Mouse (Mus musculus): ENCODE results near the gene Lhfpl2. TPM values are rescaled to one million over a fixed set of nuclear protein-coding genes. Genes with fewer than 3 reads are reported as not detected.

Gene Lhfpl2
- polyA plus RNA-seq, 1 experiment from 2014 or later = 75.2 TPM

DNA sequence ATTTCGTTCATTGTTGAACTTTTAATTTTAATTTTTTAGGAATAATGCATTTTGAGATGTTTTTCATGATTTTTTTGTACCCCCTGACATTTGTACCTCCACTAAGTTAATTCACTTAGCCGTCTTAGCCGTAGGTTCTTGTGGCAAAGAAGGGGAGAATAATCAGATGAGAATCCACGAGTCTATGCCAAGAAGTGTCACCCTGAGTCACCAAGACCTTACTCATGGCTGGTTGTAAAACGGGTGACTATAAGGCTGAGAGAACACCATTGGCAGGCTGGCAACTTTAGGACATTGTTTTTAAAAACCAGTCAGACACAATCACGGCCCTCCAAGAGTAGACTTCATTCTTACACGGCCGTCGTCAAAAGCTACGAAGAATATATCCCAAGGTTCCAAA lies 95.2 kb downstream of the Lhfpl2 start:
- Histone ChIP-seq H3K4me2 (no peak overlapping the region), H3K4me3 (no peak overlapping the region), H3K27me3 (no peaks in the 10 kb centered on the region), H3K9me3 (no peaks in the 10 kb centered on the region), H3K36me3 (no peaks in the 10 kb centered on the region), H3K27ac (no peak overlapping the region), H3K9ac (no peak overlapping the region), H3K4me1 (peaks cover 12% of the 10 kb centered on the region; the same call in 1 of the 2 replicates)
- no peak for ATAC-seq (ENCODE audit: insufficient number of reproducible peaks, low FRiP score, low TSS enrichment, low read depth)
- WGBS = 93% methylated on average over 10 of the region's 10 CpGs

DNA sequence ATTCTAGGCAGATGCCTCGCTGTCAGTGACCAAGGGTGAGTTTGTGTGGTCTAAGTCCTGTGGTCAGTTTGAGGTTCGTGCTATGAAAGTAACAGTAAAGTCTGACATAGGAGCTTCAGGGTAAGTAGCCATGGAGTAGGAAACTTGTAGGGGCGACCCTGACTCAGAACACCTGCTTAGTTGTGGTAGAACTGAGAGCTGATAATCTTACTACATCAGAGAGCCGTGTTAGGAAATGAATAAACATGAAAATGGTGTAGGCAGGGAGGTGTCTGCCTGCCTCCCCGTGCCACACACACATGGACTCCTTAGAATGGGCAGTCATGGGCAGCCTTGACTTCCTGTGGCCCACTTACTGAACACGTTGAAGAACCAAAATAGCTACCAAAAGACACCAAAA lies 96.1 kb downstream of the Lhfpl2 start:
- WGBS = 78% methylated on average over 6 of the region's 6 CpGs
- Histone ChIP-seq H3K27me3 (no peaks in the 10 kb centered on the region), H3K4me2 (no peak overlapping the region), H3K27ac (no peak overlapping the region), H3K36me3 (no peaks in the 10 kb centered on the region), H3K9ac (no peak overlapping the region), H3K9me3 (no peaks in the 10 kb centered on the region), H3K4me1 (peaks cover 11% of the 10 kb centered on the region; the same call in 1 of the 2 replicates), H3K4me3 (no peak overlapping the region)
- no peak for ATAC-seq (ENCODE audit: insufficient number of reproducible peaks, low FRiP score, low TSS enrichment, low read depth)

DNA sequence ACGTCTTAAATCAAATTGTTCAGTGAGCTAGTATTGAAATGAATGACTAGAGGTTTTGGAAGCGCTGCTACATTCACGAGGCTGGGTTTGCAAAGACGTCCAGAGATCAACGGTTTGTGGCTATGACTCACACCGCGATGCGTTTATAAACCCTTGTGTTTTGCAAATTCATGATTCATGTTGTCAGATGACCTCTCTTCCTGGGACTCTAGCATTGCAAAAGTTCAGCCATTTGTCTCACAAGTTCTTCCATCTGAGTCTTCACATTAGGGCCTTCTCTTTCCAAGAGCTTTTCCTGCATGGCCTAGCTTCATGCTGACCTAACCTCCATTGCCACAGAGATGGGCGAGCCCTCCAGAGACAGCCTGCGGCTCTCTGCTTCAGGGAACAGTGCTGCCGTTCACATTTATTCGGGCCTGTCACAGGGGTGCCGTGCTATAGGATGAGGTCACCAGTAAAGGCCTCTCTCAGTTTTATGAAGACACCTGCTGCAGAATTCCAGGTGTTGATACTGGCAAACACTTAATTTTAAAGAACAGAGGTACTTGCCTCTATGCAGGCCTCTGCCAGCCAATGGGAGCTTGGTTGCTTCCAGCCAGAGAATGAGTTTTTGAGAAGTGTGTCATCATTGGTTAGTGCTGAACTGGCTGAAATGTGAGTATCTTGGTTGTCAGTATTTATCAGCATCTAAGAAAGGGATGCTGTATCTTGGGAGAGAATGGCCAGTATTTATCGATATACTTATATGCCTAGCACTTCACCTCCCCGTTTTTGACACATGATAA lies 97.1 kb downstream of the Lhfpl2 start:
- no peak overlapping the region for H3K4me2 ChIP-seq
- no peaks in the 10 kb centered on the region for H3K36me3 ChIP-seq
- no peak overlapping the region for H3K9ac ChIP-seq
- H3K27ac ChIP-seq = no peak overlapping the region
- H3K9me3 ChIP-seq = no peaks in the 10 kb centered on the region
- 71% methylated on average over 15 of the region's 15 CpGs for WGBS
- ATAC-seq (ENCODE audit: insufficient number of reproducible peaks, low FRiP score, low TSS enrichment, low read depth) = no peak
- H3K4me1 ChIP-seq = peaks cover 21% of the 10 kb centered on the region
- H3K27me3 ChIP-seq = no peaks in the 10 kb centered on the region
- H3K4me3 ChIP-seq = no peak overlapping the region

DNA sequence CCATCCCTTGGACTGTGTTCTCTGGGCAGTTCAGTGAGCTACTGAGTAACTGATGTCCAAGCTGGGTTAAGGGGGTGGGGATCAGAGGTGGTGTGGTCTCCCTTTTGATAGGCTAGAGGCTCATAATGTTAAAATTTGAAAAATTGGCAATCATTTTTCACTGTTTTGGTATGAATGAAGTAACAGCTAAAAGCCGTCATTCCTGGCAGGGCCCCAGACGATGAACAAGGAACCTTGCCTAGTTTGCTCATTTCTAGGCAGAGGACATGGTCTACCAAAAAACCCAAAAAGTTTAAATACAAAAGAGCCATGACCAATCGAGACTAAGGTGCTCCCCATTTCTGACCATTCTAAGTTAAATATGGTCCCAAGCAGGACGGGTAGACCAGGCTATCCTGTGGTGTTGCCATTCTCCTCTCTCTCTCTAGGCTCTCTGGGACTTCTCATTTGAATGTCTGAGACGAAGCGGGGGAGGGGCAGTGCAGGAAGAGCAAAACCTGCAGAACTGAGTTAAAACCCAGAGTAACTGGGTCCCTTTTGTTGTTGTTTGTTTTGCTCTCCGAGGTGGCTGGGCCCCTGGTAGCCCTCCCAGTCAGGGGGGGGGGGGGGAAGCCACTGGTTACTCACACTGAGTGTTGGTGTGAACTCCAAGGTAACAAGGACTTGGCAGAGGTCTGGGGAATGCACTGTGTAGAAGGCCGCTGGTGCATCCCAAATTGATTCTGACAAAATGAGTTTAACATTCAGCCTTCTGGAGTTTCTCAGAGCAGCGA lies 98.2 kb downstream of the Lhfpl2 start:
- Histone ChIP-seq H3K9me3 (no peaks in the 10 kb centered on the region), H3K36me3 (no peaks in the 10 kb centered on the region), H3K27me3 (no peaks in the 10 kb centered on the region), H3K27ac (no peak overlapping the region), H3K4me1 (peaks cover 17% of the 10 kb centered on the region), H3K4me2 (no peak overlapping the region), H3K9ac (no peak overlapping the region), H3K4me3 (no peak overlapping the region)
- no peak for ATAC-seq (ENCODE audit: insufficient number of reproducible peaks, low FRiP score, low TSS enrichment, low read depth)
- WGBS = 56% methylated on average over 9 of the region's 9 CpGs

DNA sequence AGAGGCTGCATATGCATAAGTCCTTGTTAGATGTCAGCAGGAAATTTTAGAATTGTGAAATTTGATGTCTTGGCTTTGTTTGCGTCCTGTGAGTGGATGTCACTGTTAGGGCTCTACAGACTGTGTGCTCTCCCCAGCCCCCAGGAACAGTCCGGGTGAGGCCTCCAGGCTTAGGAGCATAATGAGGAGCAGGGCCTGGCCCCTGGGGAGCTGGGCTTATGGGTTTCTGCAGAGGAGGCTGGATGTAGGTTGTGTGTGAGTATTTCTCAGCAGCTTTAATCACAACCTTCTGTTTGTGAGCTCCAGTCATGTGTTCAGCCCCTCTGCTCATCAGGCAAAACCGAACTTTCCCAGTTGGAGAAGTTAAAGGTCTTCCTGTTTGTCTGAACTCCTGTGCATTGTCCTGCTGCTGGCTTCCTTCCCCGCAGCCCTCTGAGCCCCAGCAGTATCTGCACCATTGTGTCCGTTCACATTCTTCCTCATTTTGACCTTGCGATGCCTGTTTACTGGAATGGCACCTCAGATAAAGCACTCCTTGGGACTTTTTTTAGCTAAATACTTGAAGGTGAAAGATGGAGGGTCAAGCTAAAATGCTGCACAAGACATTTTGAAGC lies 101.4 kb downstream of the Lhfpl2 start:
- Histone ChIP-seq H3K27me3 (no peaks in the 10 kb centered on the region), H3K9me3 (no peaks in the 10 kb centered on the region), H3K4me3 (no peak overlapping the region), H3K36me3 (no peaks in the 10 kb centered on the region), H3K4me1 (peaks cover 17% of the 10 kb centered on the region), H3K4me2 (no peak overlapping the region), H3K9ac (no peak overlapping the region), H3K27ac (peak overlapping the region; percentile 67)
- peak; percentile 71 for ATAC-seq (ENCODE audit: insufficient number of reproducible peaks, low FRiP score, low TSS enrichment, low read depth)
- WGBS = 19% methylated on average over 6 of the region's 6 CpGs

DNA sequence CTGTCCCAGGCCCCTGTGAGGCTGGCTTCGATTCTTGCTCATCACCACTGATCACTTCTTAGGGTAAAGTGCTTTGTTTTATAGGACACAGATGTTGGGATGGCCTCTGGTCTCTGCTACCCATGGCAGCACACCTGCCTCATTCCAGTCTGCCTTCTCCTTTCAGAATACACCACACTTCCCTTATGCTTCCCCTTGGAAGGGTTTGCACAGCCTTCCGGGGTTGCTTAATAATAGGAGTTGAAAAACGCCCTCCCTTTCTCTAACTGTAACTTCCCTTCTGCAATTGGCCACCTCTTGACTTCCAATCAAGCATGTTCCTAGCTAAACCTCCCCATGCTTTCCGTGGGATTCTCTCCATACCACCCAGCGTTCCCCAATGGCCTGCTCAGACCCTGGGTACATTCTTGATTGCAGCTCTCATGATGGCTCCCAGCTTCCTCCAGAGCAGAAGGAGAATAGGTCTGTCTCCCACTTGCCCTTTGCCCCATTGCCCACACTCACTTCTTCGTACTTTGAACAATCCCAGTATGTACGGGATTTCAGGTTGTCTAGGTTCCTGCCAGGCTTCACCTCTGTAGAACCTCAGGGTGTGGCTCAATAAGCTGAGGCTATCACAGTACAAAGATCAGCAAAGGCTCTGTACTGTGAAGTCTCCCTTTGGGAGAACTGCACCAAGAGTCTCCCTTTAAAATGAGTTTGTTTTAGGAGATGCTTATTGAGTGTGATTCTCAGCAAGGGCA lies 102.1 kb downstream of the Lhfpl2 start:
- Histone ChIP-seq H3K27me3 (no peaks in the 10 kb centered on the region), H3K4me2 (no peak overlapping the region), H3K36me3 (no peaks in the 10 kb centered on the region), H3K9me3 (no peaks in the 10 kb centered on the region), H3K9ac (no peak overlapping the region), H3K27ac (peak overlapping the region; percentile 67), H3K4me3 (no peak overlapping the region), H3K4me1 (peaks cover 16% of the 10 kb centered on the region)
- 68% methylated on average over 7 of the region's 7 CpGs for WGBS
- no peak for ATAC-seq (ENCODE audit: insufficient number of reproducible peaks, low FRiP score, low TSS enrichment, low read depth)

DNA sequence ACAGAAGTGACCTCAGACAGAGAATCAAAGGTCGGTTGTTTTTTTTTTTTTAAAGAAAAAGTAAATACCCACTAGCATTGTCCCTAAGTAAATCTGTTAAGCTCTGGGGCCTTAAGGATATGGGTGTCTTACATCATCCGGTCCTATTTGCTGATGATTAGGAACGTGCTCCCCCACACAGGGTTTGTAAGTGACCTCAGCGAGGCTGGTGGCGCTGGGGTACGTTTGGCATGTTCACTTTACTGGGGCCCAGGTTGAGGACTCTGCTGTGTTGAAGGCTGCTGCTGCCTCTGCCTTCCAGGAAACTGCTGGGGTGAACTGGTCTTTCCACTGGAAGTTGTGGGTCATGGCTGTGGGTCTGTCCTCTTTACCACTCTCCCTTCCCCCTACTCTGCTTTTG lies 106.9 kb downstream of the Lhfpl2 start:
- Histone ChIP-seq H3K9me3 (no peaks in the 10 kb centered on the region), H3K4me3 (no peak overlapping the region), H3K27me3 (no peaks in the 10 kb centered on the region), H3K9ac (no peak overlapping the region), H3K4me1 (peaks cover 6% of the 10 kb centered on the region), H3K36me3 (no peaks in the 10 kb centered on the region), H3K27ac (no peak overlapping the region), H3K4me2 (no peak overlapping the region)
- no peak for ATAC-seq (ENCODE audit: insufficient number of reproducible peaks, low FRiP score, low TSS enrichment, low read depth)
- WGBS = 79% methylated on average over 6 of the region's 6 CpGs

DNA sequence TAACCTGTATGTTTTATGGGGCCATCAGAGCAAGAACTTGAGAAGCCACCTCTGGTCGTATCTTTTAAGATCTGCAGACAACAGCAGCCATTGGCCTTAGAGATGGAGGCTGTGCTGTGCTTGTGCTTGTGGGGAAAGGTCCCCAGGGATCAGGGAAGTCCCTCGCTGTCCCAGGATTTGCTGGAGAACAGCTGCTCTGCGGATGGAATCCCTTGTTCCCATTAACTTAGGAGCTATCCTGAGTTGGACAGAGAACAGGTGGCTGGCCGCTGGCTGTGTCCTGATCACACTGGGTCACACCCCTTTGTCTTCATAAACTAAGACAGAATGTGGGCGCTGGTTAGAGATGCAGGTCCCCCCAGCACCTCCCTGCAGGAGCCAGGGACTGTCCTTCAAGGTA lies 110.7 kb downstream of the Lhfpl2 start:
- Histone ChIP-seq H3K4me2 (no peak overlapping the region), H3K36me3 (no peaks in the 10 kb centered on the region), H3K4me1 (peaks cover 10% of the 10 kb centered on the region), H3K27me3 (peaks cover 4% of the 10 kb centered on the region; the same call in 1 of the 2 replicates), H3K9me3 (no peaks in the 10 kb centered on the region), H3K27ac (no peak overlapping the region), H3K4me3 (no peak overlapping the region), H3K9ac (no peak overlapping the region)
- ATAC-seq (ENCODE audit: insufficient number of reproducible peaks, low FRiP score, low TSS enrichment, low read depth) = no peak
- WGBS = 72% methylated on average over 5 of the region's 5 CpGs

DNA sequence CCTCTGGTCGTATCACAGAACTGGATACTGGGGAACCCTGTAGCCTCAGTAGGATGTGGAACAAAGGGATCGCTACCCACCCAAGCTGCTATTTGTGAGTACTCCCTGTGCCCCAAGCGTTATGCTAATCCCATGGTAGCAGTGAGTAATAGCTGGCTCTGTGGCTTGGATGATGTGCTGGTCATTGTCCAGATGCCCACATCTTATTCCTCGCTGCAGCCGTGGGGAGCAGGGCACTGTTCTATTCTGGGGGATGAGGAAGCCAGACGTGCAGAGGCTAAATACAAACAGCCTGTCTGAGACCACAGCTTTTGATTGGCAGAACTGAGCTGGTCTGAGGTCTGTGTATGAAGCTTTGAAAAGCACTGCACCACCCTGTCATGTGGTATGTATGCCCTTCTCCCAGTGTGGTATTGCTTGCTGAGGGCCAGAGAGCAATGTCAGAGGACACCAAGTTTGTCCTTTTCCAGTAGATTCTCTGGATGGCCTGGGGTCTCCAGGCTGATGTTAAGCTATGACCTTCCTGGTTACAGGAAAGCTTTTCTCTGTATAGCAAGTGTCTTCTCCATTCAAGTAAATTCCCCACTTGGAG lies 111.8 kb downstream of the Lhfpl2 start:
- H3K4me2 ChIP-seq = no peak overlapping the region
- ATAC-seq (ENCODE audit: insufficient number of reproducible peaks, low FRiP score, low TSS enrichment, low read depth) = no peak
- 65% methylated on average over 6 of the region's 6 CpGs for WGBS

DNA sequence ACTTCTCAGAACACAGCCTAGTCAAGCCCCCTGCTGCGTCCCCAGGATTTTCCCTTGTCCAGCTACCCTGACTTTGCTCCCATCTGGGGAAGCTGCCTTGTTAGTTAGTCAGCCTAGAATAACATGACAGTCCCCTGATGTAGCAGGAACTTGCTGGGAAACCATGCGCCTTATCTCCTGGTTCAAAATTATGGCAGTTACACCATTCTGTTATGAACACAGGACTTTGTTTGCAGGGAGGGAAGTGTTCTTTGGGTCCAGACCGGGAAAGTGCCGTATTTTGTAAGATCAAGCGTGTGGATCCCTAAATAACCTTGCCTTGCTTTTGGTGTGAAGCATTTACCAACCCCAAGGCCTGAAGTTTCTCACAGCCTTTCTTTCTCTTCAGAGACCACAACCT lies 114.0 kb downstream of the Lhfpl2 start:
- no peak overlapping the region for H3K27ac ChIP-seq
- no peak overlapping the region for H3K4me2 ChIP-seq
- H3K4me1 ChIP-seq = peaks cover 37% of the 10 kb centered on the region
- ATAC-seq (ENCODE audit: insufficient number of reproducible peaks, low FRiP score, low TSS enrichment, low read depth) = no peak
- no peaks in the 10 kb centered on the region for H3K9me3 ChIP-seq
- WGBS = 82% methylated on average over 5 of the region's 5 CpGs
- no peaks in the 10 kb centered on the region for H3K36me3 ChIP-seq
- no peak overlapping the region for H3K4me3 ChIP-seq
- H3K27me3 ChIP-seq = peaks cover 4% of the 10 kb centered on the region; the same call in 1 of the 2 replicates
- no peak overlapping the region for H3K9ac ChIP-seq

More for the DNA sequence above, 111.8 kb downstream of the Lhfpl2 start:
- Histone ChIP-seq H3K36me3 (no peaks in the 10 kb centered on the region), H3K27ac (no peak overlapping the region), H3K4me1 (peaks cover 21% of the 10 kb centered on the region), H3K9ac (no peak overlapping the region), H3K27me3 (peaks cover 4% of the 10 kb centered on the region; the same call in 1 of the 2 replicates), H3K4me3 (no peak overlapping the region), H3K9me3 (no peaks in the 10 kb centered on the region)
